ENCODE assay signal across 17 mouse cellular contexts in genomic region chr4:140412312-140412930, GRCm38 (mm10).
DNase-seq lines count a peak whose midpoint lies in the region; ATAC-seq and TF ChIP-seq lines count a peak whose summit lies in the region.
"Had no signal": no experiment of that assay in that cellular context is flagged by ENCODE, and none has a peak within 500 bp of the region (broad histone marks: within the 10 kb centered on the region; RNA-seq: fewer than 3 reads in every experiment).

No protein-coding gene starts in this region.

- H3K9me3 ChIP-seq in forebrain, postnatal 0 days (ENCODE audit: low read length): no peaks in the 10 kb centered on the region
- H3K9me3 ChIP-seq: embryonic facial prominence, embryonic 10.5 days; heart, embryonic 15.5 days; lung, embryonic 15.5 days had no signal

- peak; percentile 29; the same call in 1 of the 2 replicates for TF ChIP-seq CTCF in forebrain, postnatal 0 days (IDR thresholded peaks at IDR 0.05; ENCODE audit: low read depth)

- no peaks in the 10 kb centered on the region for H3K36me3 ChIP-seq in forebrain, postnatal 0 days (ENCODE audit: insufficient read depth)
- H3K36me3 ChIP-seq: embryonic facial prominence, embryonic 10.5 days; heart, embryonic 15.5 days; lung, embryonic 15.5 days had no signal

- no peak overlapping the region for H3K27ac ChIP-seq in forebrain, postnatal 0 days (ENCODE audit: low read depth, low read length)
- H3K27ac ChIP-seq: embryonic facial prominence, embryonic 10.5 days; heart, embryonic 15.5 days; lung, embryonic 15.5 days had no signal

- 39% methylated on average over 17 of the region's 17 CpGs for WGBS in forebrain, postnatal 0 days

- peak; percentile 74 for ATAC-seq in forebrain, postnatal 0 days

- no peak overlapping the region for H3K9ac ChIP-seq in forebrain, postnatal 0 days
- H3K9ac ChIP-seq: heart, embryonic 15.5 days; lung, embryonic 15.5 days had no signal

- H3K27me3 ChIP-seq in forebrain, postnatal 0 days (ENCODE audit: insufficient read depth, low read length): no peaks in the 10 kb centered on the region
- H3K27me3 ChIP-seq: heart, embryonic 15.5 days; lung, embryonic 15.5 days; megakaryocyte, embryonic 14.5 days had no signal

- H3K4me3 ChIP-seq in forebrain, postnatal 0 days (ENCODE audit: low read depth, low read length): no peak overlapping the region
- H3K4me3 ChIP-seq: embryonic facial prominence, embryonic 10.5 days; erythroblast, embryonic 14.5 days; heart, embryonic 15.5 days; lung, embryonic 15.5 days; megakaryocyte, embryonic 14.5 days had no signal

- H3K4me2 ChIP-seq in forebrain, postnatal 0 days (ENCODE audit: low read depth): no peak overlapping the region
- H3K4me2 ChIP-seq: heart, embryonic 15.5 days; lung, embryonic 15.5 days had no signal

- DNase-seq in cerebellum, postnatal 10 days: peak; percentile 64 to 70
- DNase-seq in cerebellum, postnatal 25 days: no peak
- DNase-seq in layer of hippocampus, postnatal 14 days (ENCODE audit: low spot score in 2 of 2): peak; percentile 18 to 20
- DNase-seq in layer of hippocampus, postnatal 25 days (ENCODE audit: extremely low spot score in 1 of 2, low spot score in 1 of 2): no peak
- DNase-seq in forebrain, postnatal 0 days: peak; percentile 74
- DNase-seq in retina, embryonic 14.5 days (ENCODE audit: low spot score): peak; percentile 17
- no peak for DNase-seq in kidney, postnatal 25 days
- DNase-seq in urinary bladder, postnatal 36 days (ENCODE audit: low spot score in 2 of 2): no peak
- DNase-seq: adrenal gland, postnatal 14 days; cerebellum, postnatal 36 days; heart, adult 11 months; thymus, postnatal 4 days had no signal

- no peaks in the 10 kb centered on the region for H3K4me1 ChIP-seq in forebrain, postnatal 0 days (ENCODE audit: insufficient read depth)
- H3K4me1 ChIP-seq: heart, embryonic 15.5 days; lung, embryonic 15.5 days; megakaryocyte, embryonic 14.5 days had no signal

Comparison
In these comparisons a context has a peak if more than half of its experiments do, and no peak if none do; other contexts are left out.
1. DNase-seq: peak in cerebellum, postnatal 10 days (2 of 2), layer of hippocampus, postnatal 14 days (2 of 2), forebrain, postnatal 0 days (single experiment) and retina, embryonic 14.5 days (single experiment); none in cerebellum, postnatal 25 days (0 of 2), layer of hippocampus, postnatal 25 days (0 of 2), kidney, postnatal 25 days (0 of 2) and urinary bladder, postnatal 36 days (0 of 2).